Mouse (Mus musculus): ENCODE data around the gene Gpr146.
"Not testable (repeated sequence)": the region's sequence is repeated elsewhere in the genome, so short reads cannot be mapped to it uniquely, and the experiment has no call there.

Gene Gpr146

DNA sequence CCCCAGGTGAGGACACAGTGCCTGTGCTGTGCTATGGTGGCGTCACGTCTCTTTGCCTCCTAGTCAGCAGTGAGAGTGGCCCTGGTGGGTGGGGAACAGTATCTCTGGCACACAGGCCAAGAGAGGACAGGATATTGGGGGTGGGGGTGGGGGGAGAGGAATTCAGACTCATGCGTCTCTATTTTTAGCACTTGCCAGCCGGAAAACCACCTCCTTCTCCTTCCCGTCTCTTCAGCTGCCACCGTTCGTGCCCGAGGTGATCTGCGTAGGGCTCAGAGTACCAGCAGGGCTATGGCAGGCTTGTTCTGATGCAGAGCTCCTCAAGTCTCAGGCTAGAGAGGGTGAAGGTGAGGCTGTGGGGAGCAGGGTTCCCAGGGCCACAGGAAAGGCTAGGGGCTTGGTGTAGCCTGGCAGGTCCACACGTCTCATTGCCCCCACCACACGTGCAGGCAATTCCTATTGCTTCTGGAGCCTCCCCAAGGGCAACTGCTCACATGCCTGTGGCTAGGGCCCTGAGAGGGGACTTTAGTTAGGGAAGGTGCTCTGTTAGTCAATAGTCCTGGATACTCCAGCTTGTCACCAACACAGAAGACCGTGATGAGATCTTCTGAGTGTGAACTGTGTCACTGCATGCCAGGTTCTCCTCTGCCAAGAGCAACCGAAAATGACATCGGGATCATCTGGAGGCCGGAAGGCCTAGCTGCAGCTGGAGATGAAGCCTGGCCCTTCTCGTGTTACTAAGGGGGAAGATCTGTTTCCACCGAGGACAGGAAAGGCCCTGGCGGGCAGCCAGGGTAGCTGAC, at the start of gene Gpr146:
Gene Gpr146 (plus strand): TSS at position 230 of the 803 bp plus-strand sequence.
- peak; percentile 82 to 86 for DNase-seq

DNA sequence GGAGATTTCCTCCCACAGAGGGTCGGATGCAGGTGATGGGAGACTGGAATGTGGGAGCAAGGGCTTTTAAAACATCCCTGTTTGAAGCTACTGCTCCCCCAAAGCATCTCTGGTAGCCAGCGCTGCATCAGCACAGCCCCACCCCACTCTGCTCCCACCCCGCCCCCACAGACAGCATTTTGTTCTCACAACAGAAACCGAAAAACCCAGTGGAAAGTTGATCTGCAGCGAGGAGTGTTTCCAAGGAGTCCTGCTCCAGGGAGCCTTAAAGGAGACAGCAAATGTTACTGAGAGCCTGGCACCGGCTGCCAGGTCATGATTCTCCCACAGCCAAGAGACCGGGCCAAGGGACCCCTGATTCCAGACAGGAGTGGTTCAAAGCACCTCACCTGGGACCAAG, 46.7 kb upstream of the Gpr146 start:
- no peak for DNase-seq

DNA sequence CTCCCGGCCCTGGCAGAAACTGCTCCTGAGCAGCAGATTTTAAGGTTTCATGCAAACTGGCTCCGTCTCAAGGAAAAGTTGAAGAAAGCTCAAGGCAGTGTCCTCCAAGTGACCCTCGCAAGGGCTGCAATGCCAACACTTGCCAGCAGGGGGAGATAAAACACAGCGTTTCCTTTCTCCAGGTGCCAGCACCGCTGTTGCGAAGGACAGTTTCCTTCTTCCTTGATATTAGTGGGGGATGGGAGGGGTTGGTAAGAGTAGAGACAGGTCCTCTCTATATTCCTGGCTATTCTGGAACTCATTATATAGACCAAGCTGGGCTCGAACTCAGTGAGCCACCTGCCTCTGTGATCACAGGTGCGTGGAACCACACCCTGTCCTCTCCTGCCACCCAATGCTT, 45.8 kb upstream of the Gpr146 start:
- peak; percentile 75 to 76 for DNase-seq

- DNase-seq, result no peak
These were observed 44.8 kb upstream of the Gpr146 start for GRCm38 (mm10) chr5:139332590-139333272.

DNA sequence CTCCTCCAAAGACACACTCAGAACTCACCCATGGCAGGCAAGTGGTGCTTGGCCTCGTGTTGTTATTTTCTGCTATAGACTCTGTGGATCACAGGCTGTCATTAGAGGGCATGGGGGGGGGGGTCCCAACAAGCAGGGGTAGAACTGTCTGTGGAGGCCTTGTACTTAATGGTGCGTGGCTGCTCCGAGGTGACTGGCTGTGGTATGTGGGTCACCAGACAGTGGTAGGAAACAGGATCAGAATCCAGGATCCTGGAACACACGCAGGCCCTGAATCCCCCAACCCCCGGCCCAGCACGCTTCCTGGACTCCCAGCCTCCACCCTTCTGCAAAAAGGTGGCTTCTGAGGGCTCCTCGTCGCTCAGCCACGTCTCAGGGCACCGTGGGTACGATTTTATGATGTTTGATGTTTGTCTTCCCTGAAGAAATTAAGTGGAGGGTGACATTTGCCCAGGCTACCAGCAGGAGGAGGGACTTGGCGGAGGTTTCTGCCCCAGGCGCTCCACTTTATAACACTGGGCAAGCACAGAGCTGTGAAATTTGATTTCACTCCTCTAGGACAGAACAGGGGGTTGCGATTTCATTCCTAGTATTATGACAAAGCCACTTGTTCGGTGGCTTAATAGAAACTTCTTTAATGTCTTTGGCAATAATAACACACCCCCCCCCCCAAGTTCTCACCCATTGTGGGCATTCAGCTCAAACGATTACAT, 44.0 kb upstream of the Gpr146 start:
- no peak for DNase-seq

GRCm38 (mm10) chr5:139334394-139334793, 43.1 kb upstream of the Gpr146 start:
- DNase-seq, result not testable (repeated sequence)

DNA sequence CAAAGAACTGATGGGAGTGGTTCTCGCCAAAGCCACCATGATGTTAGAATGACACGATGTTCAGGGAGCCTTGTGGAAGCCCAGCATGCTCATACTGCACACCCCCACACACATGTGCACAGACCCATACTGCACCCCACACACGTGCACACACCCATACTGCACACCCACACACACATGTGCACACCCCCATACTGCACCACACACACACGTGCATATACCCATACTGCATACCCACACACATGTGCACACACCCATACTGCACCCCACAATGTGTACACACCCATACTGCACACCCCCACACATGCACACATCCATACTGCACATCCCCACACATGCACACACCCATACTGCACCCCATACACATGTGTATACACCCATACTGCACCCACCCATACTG, 41.9 kb upstream of the Gpr146 start:
- no peak for DNase-seq

- no peak for DNase-seq
These were observed 39.6 kb upstream of the Gpr146 start for GRCm38 (mm10) chr5:139337826-139338370.

GRCm38 (mm10) chr5:139338403-139338802, 39.1 kb upstream of the Gpr146 start:
- DNase-seq, result peak in 1 of 2 experiments; percentile 51

- no peak for DNase-seq
These were observed 38.6 kb upstream of the Gpr146 start for GRCm38 (mm10) chr5:139338891-139339290.

DNA sequence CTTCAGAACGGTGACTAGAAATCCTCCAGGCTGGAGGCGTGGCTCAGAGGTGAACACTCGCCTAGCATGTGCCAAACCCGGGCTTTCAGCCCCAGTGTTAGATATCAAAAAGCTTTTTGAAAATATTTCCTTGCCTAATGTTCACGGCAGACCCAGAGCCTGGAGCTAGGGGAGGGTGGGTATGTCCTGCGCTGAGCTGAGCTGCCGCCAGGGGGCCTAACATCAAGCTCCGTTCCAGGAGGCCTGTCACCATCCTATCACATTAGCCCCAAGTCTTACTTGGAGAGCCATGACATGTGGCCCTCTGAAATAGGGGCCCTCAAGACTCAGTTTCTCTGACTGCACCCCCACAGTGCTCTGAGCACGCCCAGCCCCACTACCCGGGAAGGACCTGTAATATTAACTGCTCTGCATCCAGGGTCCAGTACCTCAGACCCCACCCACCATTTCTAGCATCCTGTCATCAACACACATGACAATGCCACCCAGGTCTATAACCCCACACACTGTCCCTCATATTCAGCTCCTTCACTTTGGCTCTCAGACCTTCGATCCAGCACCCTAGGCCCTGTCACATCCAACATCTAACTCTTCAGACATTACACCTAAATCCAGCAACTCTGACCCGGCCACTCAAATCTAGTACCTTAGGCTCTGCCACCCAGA, 33.3 kb upstream of the Gpr146 start:
- peak; percentile 74 to 80 for DNase-seq

GRCm38 (mm10) chr5:139344687-139345363, 32.7 kb upstream of the Gpr146 start:
- peak; percentile 95 to 97 for DNase-seq

DNA sequence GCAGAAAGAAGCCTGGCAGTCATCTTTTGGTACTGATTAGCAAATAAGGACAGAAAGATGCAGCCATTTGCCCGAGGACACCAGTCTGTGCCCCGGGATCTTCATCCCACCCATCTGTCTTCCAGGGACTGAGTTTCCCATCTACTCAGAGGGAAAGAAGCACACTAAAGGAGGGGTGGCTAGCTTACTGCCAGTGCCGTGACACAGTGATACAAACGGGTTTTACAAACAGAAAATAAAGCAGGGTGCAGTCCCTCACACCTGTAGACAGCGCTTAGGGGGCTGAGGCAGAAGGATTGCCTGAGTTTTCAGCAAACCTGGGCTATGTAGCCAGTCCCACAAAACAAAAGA, 32.2 kb upstream of the Gpr146 start:
- no peak for DNase-seq

- no peak for DNase-seq
These were observed 30.3 kb upstream of the Gpr146 start for GRCm38 (mm10) chr5:139347225-139347624.

- DNase-seq, result no peak
These were observed 27.8 kb upstream of the Gpr146 start for GRCm38 (mm10) chr5:139349713-139350112.

- DNase-seq, result no peak
These were observed 26.4 kb upstream of the Gpr146 start, which contains the start of gene Cox19 for GRCm38 (mm10) chr5:139351134-139351533. Gene Cox19, minus strand, starts transcription at chr5:139351418.

DNA sequence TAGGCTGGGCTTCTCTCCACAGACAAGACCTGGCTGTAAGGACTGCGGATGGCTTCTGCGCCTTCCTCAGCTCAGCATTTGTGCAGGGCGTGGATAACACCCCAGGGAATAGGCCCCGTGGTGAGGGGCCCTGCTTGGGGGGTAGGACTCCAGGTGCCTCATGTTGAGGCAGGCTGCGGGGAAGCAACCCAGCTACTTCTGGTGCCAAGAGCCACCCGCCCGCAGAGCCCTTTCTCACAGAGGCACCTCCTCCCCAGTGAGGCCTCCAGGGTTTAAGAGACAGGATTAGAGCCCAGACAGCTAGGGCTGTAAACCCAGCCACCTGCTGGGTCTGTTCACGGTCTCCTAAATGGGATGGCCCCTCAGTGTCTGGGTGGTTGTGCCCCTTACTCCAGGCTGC, 25.9 kb upstream of the Gpr146 start:
- no peak for DNase-seq

DNA sequence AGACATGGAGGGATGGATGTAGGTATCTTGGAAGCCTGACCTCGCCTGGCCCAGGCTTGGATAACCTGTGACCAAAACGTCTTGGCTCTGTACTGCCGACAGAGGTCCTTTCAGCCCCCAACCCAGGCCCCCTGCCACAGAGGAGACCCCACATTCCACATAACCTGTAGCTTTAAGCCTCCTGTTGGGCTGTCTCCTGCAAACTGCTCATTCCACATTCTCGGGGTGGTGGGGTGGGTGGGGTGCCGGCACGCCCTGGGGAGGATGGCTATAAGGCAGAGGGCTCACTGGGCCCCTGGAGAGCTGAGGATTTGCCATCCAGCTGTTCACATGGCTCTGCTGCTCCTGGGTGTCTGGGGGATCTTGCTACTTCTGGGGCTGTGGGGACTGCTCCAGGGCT, 25.2 kb upstream of the Gpr146 start, which contains the start of gene Cyp2w1:
Gene Cyp2w1 (plus strand): TSS at position 301 of the 400 bp plus-strand sequence.
- DNase-seq, result no peak

DNA sequence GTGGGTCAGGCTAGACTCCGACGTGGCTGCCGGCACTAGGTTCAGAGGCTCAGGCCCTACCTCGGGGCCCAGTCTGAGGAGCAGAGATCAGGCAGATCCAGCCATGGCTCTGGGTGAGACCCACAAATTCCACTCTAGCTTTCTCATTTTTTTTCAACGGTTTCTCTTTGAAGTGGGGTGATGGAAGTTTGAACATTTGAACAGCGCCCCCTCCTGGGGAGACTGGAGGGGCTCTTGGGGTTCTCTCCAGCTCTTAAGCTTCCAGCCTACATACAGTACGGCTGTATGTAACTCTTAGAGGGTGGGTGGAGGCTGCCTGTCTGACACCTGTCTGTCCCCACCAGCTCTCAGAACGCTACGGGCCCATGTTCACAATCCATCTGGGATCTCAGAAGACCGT, 24.0 kb upstream of the Gpr146 start:
- DNase-seq, result no peak

- no peak for DNase-seq
These were observed 23.6 kb upstream of the Gpr146 start for GRCm38 (mm10) chr5:139353946-139354345.

DNA sequence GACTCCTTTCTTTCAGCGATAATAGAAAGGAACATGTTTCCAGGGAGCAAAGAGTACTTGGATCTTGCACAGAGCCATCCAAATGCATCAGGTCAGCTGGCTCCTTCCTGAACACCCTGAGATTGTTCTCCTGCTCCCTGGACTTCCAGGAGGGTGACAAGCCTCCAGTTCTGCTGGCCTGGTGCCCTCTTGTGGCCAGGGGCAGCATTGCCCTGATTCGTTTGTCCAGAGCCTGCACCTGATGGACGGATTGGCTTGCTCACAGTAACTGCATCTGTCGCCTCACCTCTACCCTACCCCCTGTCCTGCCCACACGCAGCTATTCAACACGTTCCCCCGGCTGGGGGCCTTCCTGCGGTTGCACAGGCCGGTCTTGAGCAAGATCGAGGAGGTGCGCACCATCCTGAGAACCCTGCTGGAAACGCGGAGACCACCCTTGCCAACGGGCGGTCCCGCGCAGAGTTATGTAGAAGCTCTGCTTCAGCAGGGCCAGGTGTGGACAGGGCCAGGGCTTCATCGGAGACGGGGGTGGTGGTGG, 22.2 kb upstream of the Gpr146 start:
- DNase-seq, result peak; percentile 78 to 82

GRCm38 (mm10) chr5:139358653-139359052, 18.8 kb upstream of the Gpr146 start:
- no peak for DNase-seq
